Mouse (Mus musculus) liver, embryonic 14.5 days (tissue): ENCODE measurements at regions not wholly inside any gene's neighbourhood (a gene's known extent, or its start where the extent isn't known, plus 50 kb on each side); places are given as distances from the start of the nearest gene placed in this dataset.

Experiments used
- CTCF ChIP-seq: IDR thresholded peaks from 2 replicates; pipeline ENCODE4 v1.5.1; 2016; ENCODE audit warnings: antibody characterized with exemption, low read depth, control low read depth
- EP300 ChIP-seq: IDR thresholded peaks from 2 replicates; pipeline ENCODE4 v1.6.1; 2016; ENCODE audit warnings: antibody characterized with exemption, low read depth

DNA sequence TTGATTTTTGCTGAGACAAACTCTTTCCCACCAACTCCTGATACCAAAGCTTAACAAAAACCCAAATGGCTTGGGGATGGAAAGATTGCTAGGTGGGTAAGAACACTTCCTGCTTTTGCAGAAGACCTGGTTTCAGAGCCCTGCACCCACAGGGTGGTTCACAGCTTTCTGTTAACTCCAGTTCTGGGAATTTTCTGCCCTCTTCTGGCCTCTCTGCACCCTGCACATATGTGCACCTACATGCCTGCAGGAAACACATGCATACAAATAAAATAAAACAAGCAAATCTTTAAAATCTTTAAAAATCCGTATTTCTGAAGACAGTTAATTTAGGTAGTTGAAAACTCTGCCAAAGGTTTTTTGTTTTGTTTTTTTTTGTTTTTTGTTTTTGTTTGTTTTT lies 283.8 kb downstream of the Emp1 start:
- no peak for TF ChIP-seq CTCF
- no peak for TF ChIP-seq EP300
